Mouse (Mus musculus) heart, adult 2 months (tissue): ENCODE data around the gene Avil. TPM values are rescaled to one million over a fixed set of nuclear protein-coding genes. Genes with fewer than 3 reads are reported as not detected.

Experiments used
- DNase-seq, 2 experiments: peaks; one replicate each; pipeline ENCODE4 v3.0.0; 2021
- H3K27ac ChIP-seq: fragments of 200-600 bp; 2 replicates; pipeline ENCODE4 v1.8.1; 2022
- H3K27me3 ChIP-seq: fragments of 200-500 bp; 2 replicates; pipeline ENCODE4 v1.6.1; 2012; ENCODE audit warnings: mild to moderate bottlenecking, low read length, inconsistent platforms, mixed read lengths; ENCODE audit not compliant: control insufficient read depth, insufficient read depth
- H3K36me3 ChIP-seq: fragments of 200-500 bp; 2 replicates; pipeline ENCODE4 v1.6.1; 2012; ENCODE audit warnings: low read length, inconsistent platforms; ENCODE audit not compliant: control insufficient read depth, insufficient read depth
- H3K4me1 ChIP-seq: fragments of 200-500 bp; 2 replicates; pipeline ENCODE4 v1.6.1; 2011; ENCODE audit warnings: low read length; ENCODE audit not compliant: control insufficient read depth, insufficient read depth
- H3K4me3 ChIP-seq: fragments of 200-600 bp; 2 replicates; pipeline ENCODE4 v1.8.1; 2022
- H3K79me2 ChIP-seq: fragments of 200-500 bp; replicated peaks from 2 replicates; pipeline ENCODE4 v1.6.1; 2012; ENCODE audit warnings: mild to moderate bottlenecking, inconsistent platforms, low read length, moderate library complexity, mixed read lengths; ENCODE audit not compliant: control insufficient read depth, insufficient read depth
- H3K9ac ChIP-seq: fragments of 200-500 bp; 2 replicates; pipeline ENCODE4 v1.6.1; 2012; ENCODE audit warnings: low read depth, mild to moderate bottlenecking, control low read depth, inconsistent platforms, low read length, mixed read lengths
- CTCF ChIP-seq: fragments of 200-600 bp; IDR thresholded peaks from 2 replicates; pipeline ENCODE4 v1.8.1; 2022; ENCODE audit warnings: antibody characterized with exemption, mild to moderate bottlenecking, moderate library complexity
- EP300 ChIP-seq: fragments of 200-500 bp; IDR thresholded peaks from 2 replicates; pipeline ENCODE4 v1.6.1; 2011; ENCODE audit warnings: low read depth, low read length, control low read depth; ENCODE audit not compliant: insufficient read depth
- POLR2A ChIP-seq: fragments of 200-500 bp; IDR thresholded peaks from 2 replicates; pipeline ENCODE4 v1.6.1; 2011; ENCODE audit warnings: mild to moderate bottlenecking, low read depth, low read length, control low read depth; ENCODE audit not compliant: insufficient read depth
- WGBS: fragments of 180-500 bp; shearing (Covaris S2); methylation state at CpG from one replicate; pipeline ENCODE4 v1.1.7; 2018; 5-methylcytosine and 5-hydroxymethylcytosine counted together
- intact Hi-C: fragments of 180-260 bp; cut with DNase I; formaldehyde crosslinking; loops from one replicate; pipeline ENCODE4 v1.15.1; 2025
- polyA plus RNA-seq: library from polyadenylated mRNA; depleted of rRNA; stranded (reverse); fragments of >200 nt; gene quantifications from 2 replicates; pipeline ENCODE4 v1.2.3, GENCODE M21; 2012
- total RNA-seq, 2 experiments: library from RNA; stranded (reverse); gene quantifications; 2 replicates each; pipeline ENCODE4 v1.2.3; 2021

Gene Avil
- total and polyA plus RNA-seq, 3 experiments = 0.29 to 0.48 (median 0.34) TPM

DNA sequence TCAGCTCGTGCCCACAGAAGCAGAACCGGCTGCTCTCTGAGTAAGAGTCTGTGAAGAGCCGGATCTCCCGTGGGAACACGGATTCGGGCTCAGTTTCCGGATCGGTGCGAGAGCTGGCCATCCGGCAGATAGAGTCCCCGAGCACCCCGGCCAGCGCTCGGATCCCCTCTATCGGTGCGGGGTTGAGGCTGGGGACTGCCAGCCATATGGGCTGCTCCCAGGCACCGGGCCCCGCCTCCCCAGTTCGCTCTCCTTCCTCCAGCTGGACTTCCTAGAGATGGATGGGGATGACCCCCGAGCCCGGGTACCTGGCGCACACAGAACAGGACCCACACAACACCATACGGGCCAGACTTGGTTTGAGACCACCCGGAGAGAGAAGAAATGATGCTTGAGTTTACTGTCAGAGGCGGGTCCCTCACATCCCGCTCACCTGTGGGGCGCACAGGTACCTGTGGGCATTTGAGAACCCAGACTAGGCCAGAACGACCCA lies 40.8 kb downstream of the Avil start, which contains the start of the genes Mettl1 and Eef1akmt3:
Gene Mettl1 (plus strand): TSS at position 141 of the 493 bp plus-strand sequence.
Gene Eef1akmt3 (minus strand): TSS at position 240 of the 493 bp plus-strand sequence.
- WGBS = under 1% methylated on average over 28 of the region's 28 CpGs
- DNase-seq = no peak
- peak within 1 kb of the TSS; percentile 83 for H3K4me3 ChIP-seq
- no peaks in the 10 kb centered on the region for H3K4me1 ChIP-seq
- no peaks in the 10 kb centered on the region for H3K79me2 ChIP-seq
- H3K36me3 ChIP-seq = no peaks in the 10 kb centered on the region
- H3K27me3 ChIP-seq = 0 out of 2 replicates have a peak, but pooled peaks cover 2% of the 10 kb centered on the region
- intact Hi-C loops = no loop called here
- H3K27ac ChIP-seq = peak within 1 kb of the TSS; percentile 51
- TF ChIP-seq POLR2A (no peak), EP300 (no peak), CTCF (no peak)
- H3K9ac ChIP-seq = peak within 1 kb of the TSS; percentile 60

DNA sequence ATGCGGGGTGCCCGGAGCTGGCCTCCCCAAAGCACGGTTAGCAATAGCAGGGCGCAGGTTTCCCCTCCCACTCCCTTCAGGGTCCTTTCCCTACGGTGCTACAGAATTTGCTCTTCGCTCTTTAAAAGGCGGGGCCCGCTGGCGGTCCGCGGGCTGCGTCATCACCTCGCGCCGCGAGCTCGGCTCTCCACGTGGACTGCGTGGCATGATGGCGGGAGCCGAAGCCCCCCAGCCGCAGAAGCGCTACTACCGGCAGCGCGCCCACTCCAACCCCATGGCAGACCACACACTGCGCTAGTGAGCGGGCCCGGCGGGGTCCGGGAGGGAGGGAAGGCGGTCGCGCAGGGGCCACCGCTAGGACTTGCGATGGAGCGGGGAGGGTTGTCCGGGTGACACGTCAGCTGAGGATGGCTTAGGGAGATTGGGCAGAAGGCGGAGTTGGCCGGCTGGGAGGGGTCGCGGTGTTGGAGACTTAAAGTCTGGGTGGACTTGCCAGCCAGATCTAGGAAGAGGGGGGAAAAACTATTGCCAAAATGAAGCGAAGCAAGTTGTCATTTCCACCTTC lies 41.3 kb downstream of the Avil start:
- under 1% methylated on average over 44 of the region's 44 CpGs for WGBS
- TF ChIP-seq POLR2A (no peak), EP300 (no peak), CTCF (peak; percentile 34)
- H3K4me1 ChIP-seq = no peaks in the 10 kb centered on the region
- H3K27me3 ChIP-seq = 0 out of 2 replicates have a peak, but pooled peaks cover 2% of the 10 kb centered on the region
- peak overlapping the region; percentile 60 for H3K9ac ChIP-seq
- H3K4me3 ChIP-seq = peak overlapping the region; percentile 83
- H3K79me2 ChIP-seq = no peaks in the 10 kb centered on the region
- peak overlapping the region; percentile 51 for H3K27ac ChIP-seq
- no peaks in the 10 kb centered on the region for H3K36me3 ChIP-seq
- DNase-seq = peak; percentile 90 to 92
- intact Hi-C loops = no loop called here

DNA sequence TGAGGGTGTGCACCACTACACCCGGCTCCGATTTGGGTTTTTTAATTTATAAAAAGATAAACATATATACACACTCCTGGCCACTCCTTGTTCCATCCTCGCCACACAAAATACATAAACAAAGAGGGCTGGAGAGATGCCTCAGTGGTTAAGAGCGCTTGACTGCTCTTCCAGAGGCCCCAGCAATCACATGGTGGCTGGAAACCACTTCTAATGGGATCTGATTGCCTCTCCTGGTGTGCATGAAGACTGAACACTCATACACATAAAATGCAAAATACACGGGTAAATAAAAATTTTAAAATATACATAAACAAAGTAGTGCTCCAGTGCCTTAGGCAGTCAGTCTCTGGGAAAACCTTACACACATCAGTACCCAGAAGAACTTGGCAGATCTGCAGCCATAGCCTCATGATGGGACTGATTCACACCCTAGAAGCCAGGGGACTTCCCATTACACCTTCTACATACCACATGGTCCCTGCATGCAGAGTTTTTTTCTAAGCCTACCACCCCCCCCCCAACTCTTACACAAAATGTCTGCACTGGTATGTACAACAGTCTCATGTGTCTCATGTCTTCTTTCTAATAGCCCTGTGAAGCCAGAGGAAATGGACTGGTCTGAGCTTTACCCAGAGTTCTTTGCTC lies 42.1 kb downstream of the Avil start:
- Histone ChIP-seq H3K27ac (peak overlapping the region; percentile 51; the same call in 1 of the 2 replicates), H3K4me1 (no peaks in the 10 kb centered on the region), H3K9ac (no peak overlapping the region), H3K79me2 (no peaks in the 10 kb centered on the region), H3K27me3 (0 out of 2 replicates have a peak, but pooled peaks cover 2% of the 10 kb centered on the region), H3K4me3 (peak overlapping the region; percentile 83), H3K36me3 (no peaks in the 10 kb centered on the region)
- 22% methylated on average over 5 of the region's 5 CpGs for WGBS
- DNase-seq = no peak
- intact Hi-C loops = no loop called here
- TF ChIP-seq EP300 (no peak), POLR2A (no peak), CTCF (no peak)

DNA sequence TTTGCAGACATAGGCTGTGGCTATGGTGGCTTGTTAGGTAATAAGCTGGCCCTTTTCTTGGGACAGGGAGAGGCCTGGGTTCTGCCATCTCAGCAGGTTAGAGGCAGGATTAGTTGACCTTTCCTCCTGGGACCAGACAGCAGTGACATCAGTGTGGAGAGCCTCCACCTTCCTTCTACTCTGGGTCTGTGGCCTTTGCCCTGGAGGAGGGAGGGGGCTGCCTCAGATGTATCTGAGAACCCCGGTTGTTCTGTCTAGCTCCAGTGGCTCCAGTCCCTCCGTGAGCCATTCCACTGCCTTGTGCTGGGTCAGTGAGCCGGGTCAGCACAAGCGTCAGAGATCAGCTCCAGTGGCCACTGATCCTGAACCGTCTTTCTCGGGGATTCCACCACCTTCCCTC lies 42.7 kb downstream of the Avil start:
- Histone ChIP-seq H3K27ac (no peak overlapping the region), H3K4me3 (no peak overlapping the region), H3K36me3 (no peaks in the 10 kb centered on the region), H3K27me3 (peaks cover 2% of the 10 kb centered on the region; the same call in 1 of the 2 replicates), H3K9ac (no peak overlapping the region), H3K4me1 (no peaks in the 10 kb centered on the region), H3K79me2 (no peaks in the 10 kb centered on the region)
- WGBS = 89% methylated on average over 6 of the region's 6 CpGs
- intact Hi-C loops = no loop called here
- no peak for TF ChIP-seq EP300
- no peak for TF ChIP-seq CTCF
- TF ChIP-seq POLR2A = no peak
- DNase-seq = no peak

DNA sequence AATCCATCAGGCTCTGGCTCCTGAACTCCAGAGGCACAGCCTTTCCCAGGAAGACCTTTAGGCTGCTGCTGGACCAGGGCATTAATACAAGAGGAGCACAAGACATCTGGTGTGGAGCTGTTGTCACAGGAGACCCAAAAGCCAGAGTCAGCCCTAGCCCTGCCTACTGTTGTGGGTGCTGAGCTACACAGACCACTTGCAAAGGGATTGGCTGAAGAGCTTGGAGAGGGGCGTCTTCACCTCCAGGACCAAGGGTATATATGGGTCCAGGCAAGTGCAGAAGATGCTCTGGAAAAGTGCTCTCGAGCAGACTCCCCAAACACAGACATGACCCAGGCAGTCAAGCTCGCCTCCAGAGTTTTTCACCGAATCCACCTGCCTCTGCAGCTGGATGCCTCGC lies 47.4 kb downstream of the Avil start, which contains the start of gene Cyp27b1:
Gene Cyp27b1 (plus strand): TSS at position 297 of the 400 bp plus-strand sequence.
- 42% methylated on average over 5 of the region's 5 CpGs for WGBS
- Histone ChIP-seq H3K4me1 (peaks cover 1% of the 10 kb centered on the region), H3K27me3 (peaks cover 13% of the 10 kb centered on the region), H3K36me3 (no peaks in the 10 kb centered on the region), H3K79me2 (no peaks in the 10 kb centered on the region), H3K27ac (no peak within 1 kb of the TSS), H3K4me3 (no peak within 1 kb of the TSS), H3K9ac (no peak within 1 kb of the TSS)
- TF ChIP-seq POLR2A = no peak
- TF ChIP-seq CTCF = no peak
- no peak for TF ChIP-seq EP300
- intact Hi-C loops = no loop called here
- DNase-seq = no peak
